Mouse (Mus musculus) telencephalon, adult 2 months (tissue): ENCODE measurements around the gene Gpsm3.
A peak's percentile ranks its signal among the peaks of the same experiment; 100 is the strongest.

Experiments used
- DNase-seq: peaks from one replicate; pipeline ENCODE4 v3.0.0-alpha.2; 2011; ENCODE audit warnings: low read depth, low spot score

The Gpsm3 gene

GRCm38 (mm10) chr17:34583397-34583796, 6.2 kb upstream of the Gpsm3 start:
- no peak for DNase-seq

GRCm38 (mm10) chr17:34583819-34584218, 5.8 kb upstream of the Gpsm3 start:
- DNase-seq, result no peak

GRCm38 (mm10) chr17:34585121-34585520, 4.5 kb upstream of the Gpsm3 start:
- no peak for DNase-seq

GRCm38 (mm10) chr17:34585877-34586771, 3.5 kb upstream of the Gpsm3 start:
- DNase-seq, result no peak

GRCm38 (mm10) chr17:34586796-34587422, 2.7 kb upstream of the Gpsm3 start:
- peak; percentile 79 for DNase-seq

- DNase-seq, result peak; percentile 88
These were observed 2.2 kb upstream of the Gpsm3 start for GRCm38 (mm10) chr17:34587423-34587811.

- DNase-seq, result no peak
These were observed 1.8 kb upstream of the Gpsm3 start for GRCm38 (mm10) chr17:34587814-34588213.

- DNase-seq, result no peak
These were observed 839 bp upstream of the Gpsm3 start for GRCm38 (mm10) chr17:34588767-34589166.

GRCm38 (mm10) chr17:34589206-34589605, 400 bp upstream of the Gpsm3 start:
- no peak for DNase-seq

GRCm38 (mm10) chr17:34590154-34590987, 765 bp downstream of the Gpsm3 start:
- no peak for DNase-seq

GRCm38 (mm10) chr17:34591029-34591993, 1.7 kb downstream of the Gpsm3 start, which contains the start of gene Pbx2:
Pbx2 (plus strand) TSS chr17:34591266.
- no peak for DNase-seq

GRCm38 (mm10) chr17:34591994-34592375, 2.4 kb downstream of the Gpsm3 start:
- DNase-seq, result peak; percentile 81

GRCm38 (mm10) chr17:34592581-34593549, 3.3 kb downstream of the Gpsm3 start:
- DNase-seq, result no peak

- no peak for DNase-seq
These were observed 4.3 kb downstream of the Gpsm3 start for GRCm38 (mm10) chr17:34593752-34594525.

GRCm38 (mm10) chr17:34596098-34596497, 6.5 kb downstream of the Gpsm3 start:
- no peak for DNase-seq

- no peak for DNase-seq
These were observed 8.0 kb downstream of the Gpsm3 start, which contains the start of gene Ager for GRCm38 (mm10) chr17:34597566-34598095. Ager (plus strand) TSS chr17:34597862.

- no peak for DNase-seq
These were observed 10.3 kb downstream of the Gpsm3 start for GRCm38 (mm10) chr17:34599891-34600290.

GRCm38 (mm10) chr17:34601796-34602195, 12.2 kb downstream of the Gpsm3 start:
- DNase-seq, result no peak
